Mouse (Mus musculus) forebrain, embryonic 11.5 days (tissue): ENCODE measurements around the gene Ppp4r4. TPM values are rescaled to one million over a fixed set of nuclear protein-coding genes. Genes with fewer than 3 reads are reported as not detected.

ENCODE experiments used
- ATAC-seq: fragments of 200-750 bp; cut with Nextera tagmentation; replicated peaks from 2 replicates; pipeline ENCODE4 v1.8.0; 2017; ENCODE audit warnings: moderate TSS enrichment; ENCODE audit not compliant: low FRiP score
- DNase-seq: peaks from one replicate; pipeline ENCODE4 v3.0.0-alpha.2; 2017; ENCODE audit warnings: low spot score
- H3K27ac ChIP-seq: fragments of 300-500 bp; sonication (generic); 2 replicates; pipeline ENCODE4 v1.5.1; 2014; ENCODE audit warnings: low read depth, low read length
- H3K27me3 ChIP-seq: fragments of 300-500 bp; sonication (generic); 2 replicates; pipeline ENCODE4 v1.6.1; 2014; ENCODE audit warnings: mild to moderate bottlenecking, low read length, mixed read lengths; ENCODE audit not compliant: control insufficient read depth, insufficient read depth
- H3K36me3 ChIP-seq: fragments of 300-500 bp; sonication (generic); 2 replicates; pipeline ENCODE4 v1.6.1; 2014; ENCODE audit warnings: mild to moderate bottlenecking, low read length, moderate library complexity, mixed read lengths; ENCODE audit not compliant: control insufficient read depth, insufficient read depth
- H3K4me1 ChIP-seq: fragments of 300-500 bp; sonication (generic); replicated peaks from 2 replicates; pipeline ENCODE4 v1.6.1; 2014; ENCODE audit warnings: low read length, mixed read lengths; ENCODE audit not compliant: control insufficient read depth, insufficient read depth
- H3K4me2 ChIP-seq: fragments of 300-500 bp; sonication (generic); 2 replicates; pipeline ENCODE4 v1.6.1; 2014; ENCODE audit warnings: low read depth, mild to moderate bottlenecking, low read length, moderate library complexity, mixed read lengths; ENCODE audit not compliant: severe bottlenecking
- H3K4me3 ChIP-seq: fragments of 300-500 bp; sonication (generic); 2 replicates; pipeline ENCODE4 v1.5.1; 2014; ENCODE audit warnings: low read depth, low read length
- H3K9ac ChIP-seq: fragments of 300-500 bp; sonication (generic); 2 replicates; pipeline ENCODE4 v1.6.1; 2014; ENCODE audit warnings: low read length
- H3K9me3 ChIP-seq: fragments of 300-500 bp; sonication (generic); 2 replicates; pipeline ENCODE4 v1.6.1; 2016; ENCODE audit warnings: low read length, mixed read lengths; ENCODE audit not compliant: control insufficient read depth
- WGBS: fragments of 180-500 bp; shearing (Covaris S2); extraction: QIAGEN DNeasy Blood & Tissue Kit; methylation state at CpG from one replicate; pipeline ENCODE4 v1.1.7; 2014; 5-methylcytosine and 5-hydroxymethylcytosine counted together
- polyA plus RNA-seq: library from polyadenylated mRNA; unstranded; fragments of >200 nt; fragmentation: Nextera tagmentation; extraction: Ambion mirVana; gene quantifications from 2 replicates; pipeline ENCODE4 v1.2.1, GENCODE M21; 2014

The Ppp4r4 gene
- polyA plus RNA-seq, 1 experiment from 2014 or later, result 4.0 TPM

DNA sequence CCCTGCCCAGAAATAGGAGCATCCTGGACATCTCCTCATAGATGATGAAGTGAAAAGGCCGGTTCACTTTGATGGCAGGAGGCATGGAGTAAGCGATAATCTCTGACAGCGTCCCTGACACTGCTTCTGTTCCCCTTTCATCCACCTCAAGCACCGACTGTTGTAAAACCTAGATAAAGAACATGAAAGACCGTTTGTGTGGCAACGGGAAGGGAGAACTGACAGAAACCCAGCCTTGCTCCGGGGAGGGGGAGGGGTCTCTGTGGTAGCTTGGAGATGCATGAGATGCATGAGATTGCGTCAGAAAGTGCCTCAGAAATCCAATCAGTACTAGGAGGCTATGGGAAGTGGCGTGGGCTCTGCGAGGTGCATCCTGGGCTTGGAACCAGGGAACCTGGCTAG is 84.8 kb downstream of the Ppp4r4 start:
- no peak for DNase-seq
- WGBS, result 92% methylated on average over 10 of the region's 10 CpGs
- ATAC-seq, result no peak
- Histone ChIP-seq H3K9ac (no peak overlapping the region), H3K4me3 (no peak overlapping the region), H3K4me2 (no peak overlapping the region), H3K27ac (no peak overlapping the region), H3K27me3 (no peaks in the 10 kb centered on the region), H3K9me3 (no peaks in the 10 kb centered on the region), H3K4me1 (no peaks in the 10 kb centered on the region), H3K36me3 (no peaks in the 10 kb centered on the region)

DNA sequence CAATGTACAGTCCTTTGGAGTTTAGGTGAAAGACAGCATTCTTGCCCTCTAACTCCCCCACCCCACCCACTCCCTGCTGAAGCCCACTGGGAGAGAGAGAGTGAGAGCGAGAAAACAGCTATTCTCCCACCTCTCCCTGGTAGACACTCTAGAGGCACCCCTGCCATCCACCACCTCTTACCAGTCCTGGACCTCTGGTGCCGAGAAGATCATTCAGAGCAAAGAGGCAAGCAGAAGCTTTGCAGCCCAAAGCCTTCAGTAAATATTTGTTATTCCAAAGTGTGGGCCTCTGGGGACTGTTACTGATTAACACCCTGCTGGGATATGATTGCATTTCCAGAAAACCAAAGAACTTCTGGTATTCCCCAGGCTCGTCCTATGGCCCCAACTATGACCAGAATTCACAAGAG is 99.1 kb downstream of the Ppp4r4 start, which contains the start of gene Serpina10:
Gene Serpina10 (minus strand): TSS at position 242 of the 410 bp plus-strand sequence.
- no peaks in the 10 kb centered on the region for H3K27me3 ChIP-seq
- WGBS, result 82% methylated on average over 3 of the region's 3 CpGs
- H3K9ac ChIP-seq, result no peak within 1 kb of the TSS
- H3K4me2 ChIP-seq, result no peak within 1 kb of the TSS
- H3K9me3 ChIP-seq, result no peaks in the 10 kb centered on the region
- no peak for DNase-seq
- H3K4me1 ChIP-seq, result no peaks in the 10 kb centered on the region
- no peak for ATAC-seq
- no peak within 1 kb of the TSS for H3K4me3 ChIP-seq
- no peak within 1 kb of the TSS for H3K27ac ChIP-seq
- no peaks in the 10 kb centered on the region for H3K36me3 ChIP-seq

DNA sequence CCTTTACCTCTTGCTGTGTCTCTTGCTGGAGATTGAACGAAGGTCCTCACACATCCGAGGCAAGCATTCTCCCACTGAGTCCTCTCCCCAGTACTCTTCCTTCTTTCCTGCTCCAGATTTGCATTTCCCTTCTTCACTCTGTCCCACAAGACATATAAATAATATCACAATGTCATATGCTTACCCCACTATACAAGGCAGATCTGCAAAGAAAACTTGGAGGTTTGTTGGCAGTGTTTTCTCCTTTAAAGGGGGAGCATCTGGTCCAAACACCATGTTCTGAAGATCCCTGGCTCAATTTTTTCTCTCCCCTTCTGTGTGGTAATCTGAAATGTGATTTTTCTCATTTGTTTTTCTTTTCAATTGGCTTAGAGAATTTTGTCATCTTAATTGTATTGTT is 102.3 kb downstream of the Ppp4r4 start:
- no peaks in the 10 kb centered on the region for H3K27me3 ChIP-seq
- H3K36me3 ChIP-seq, result no peaks in the 10 kb centered on the region
- H3K9me3 ChIP-seq, result no peaks in the 10 kb centered on the region
- no peaks in the 10 kb centered on the region for H3K4me1 ChIP-seq
- ATAC-seq, result no peak
- no peak overlapping the region for H3K4me2 ChIP-seq
- WGBS, result 80% methylated on average over 2 of the region's 2 CpGs
- no peak overlapping the region for H3K27ac ChIP-seq
- H3K9ac ChIP-seq, result no peak overlapping the region
- no peak for DNase-seq
- no peak overlapping the region for H3K4me3 ChIP-seq

DNA sequence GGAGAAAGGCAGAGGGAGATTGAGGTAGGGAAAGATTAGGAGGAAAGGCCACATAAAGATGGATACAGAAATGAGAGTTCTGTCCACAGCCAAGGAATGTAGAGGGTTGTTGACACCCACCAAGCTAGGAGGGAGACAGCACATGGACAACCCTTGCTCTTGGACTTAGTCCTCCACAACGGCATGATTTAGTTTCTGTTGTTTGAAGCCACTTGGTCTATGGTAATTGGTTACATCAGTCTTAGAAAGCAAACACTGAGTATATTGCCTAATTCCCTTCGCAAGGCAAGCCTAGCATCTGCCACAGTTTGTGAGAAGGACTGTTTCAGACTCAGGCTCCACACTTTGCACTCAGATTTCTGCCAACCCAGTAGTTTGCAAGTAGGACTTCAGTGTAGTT is 103.8 kb downstream of the Ppp4r4 start:
- Histone ChIP-seq H3K4me1 (no peaks in the 10 kb centered on the region), H3K27me3 (no peaks in the 10 kb centered on the region), H3K9me3 (no peaks in the 10 kb centered on the region), H3K4me2 (no peak overlapping the region), H3K9ac (no peak overlapping the region), H3K4me3 (no peak overlapping the region), H3K36me3 (no peaks in the 10 kb centered on the region), H3K27ac (no peak overlapping the region)
- ATAC-seq, result no peak
- no peak for DNase-seq
- WGBS, result 83% methylated on average over 2 of the region's 2 CpGs

DNA sequence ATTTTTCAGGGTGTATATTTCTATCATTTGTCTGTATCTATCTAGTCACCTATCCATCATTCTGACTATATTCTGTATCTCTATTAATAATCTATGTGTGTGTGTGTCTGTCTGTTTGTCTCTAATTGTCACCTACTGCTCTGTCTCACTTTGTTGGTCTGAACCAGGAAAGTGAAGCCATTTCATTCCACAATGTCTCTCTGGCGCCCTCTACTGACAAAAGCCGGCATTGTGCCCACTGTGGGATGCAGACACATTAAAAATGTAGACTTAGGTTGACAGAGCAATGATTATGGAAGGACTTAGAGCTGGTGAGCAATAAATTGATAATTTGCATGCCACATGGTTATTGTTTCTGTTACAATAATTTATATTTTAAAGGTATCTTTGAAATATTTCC is 111.3 kb downstream of the Ppp4r4 start:
- Histone ChIP-seq H3K36me3 (no peaks in the 10 kb centered on the region), H3K4me2 (no peak overlapping the region), H3K9me3 (no peaks in the 10 kb centered on the region), H3K9ac (no peak overlapping the region), H3K27me3 (no peaks in the 10 kb centered on the region), H3K4me1 (no peaks in the 10 kb centered on the region), H3K27ac (no peak overlapping the region), H3K4me3 (no peak overlapping the region)
- ATAC-seq (peak; percentile 73), DNase-seq (peak; percentile 87)
- 0% methylated on average over 2 of the region's 2 CpGs for WGBS

DNA sequence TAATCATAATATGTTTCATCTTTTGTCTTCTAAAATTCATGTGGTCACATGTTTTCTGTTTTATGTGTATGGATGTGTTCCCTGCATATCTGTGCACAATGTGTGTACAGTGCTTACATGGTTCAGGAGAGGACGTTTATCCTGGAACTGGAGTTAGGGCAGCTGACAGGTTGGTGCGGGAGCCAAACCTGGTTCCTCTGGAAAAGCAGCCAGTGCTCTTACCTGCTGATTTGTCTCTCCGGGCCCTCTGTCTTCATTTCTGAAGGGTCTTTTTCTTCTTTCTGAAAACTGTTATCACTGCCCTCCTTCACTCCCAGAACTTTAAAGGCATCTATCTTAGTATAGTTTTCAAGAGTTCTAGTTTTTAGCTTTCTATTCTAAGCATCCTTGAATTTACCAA is 111.7 kb downstream of the Ppp4r4 start:
- no peak overlapping the region for H3K4me2 ChIP-seq
- H3K36me3 ChIP-seq, result no peaks in the 10 kb centered on the region
- no peaks in the 10 kb centered on the region for H3K27me3 ChIP-seq
- no peak for ATAC-seq
- no peak overlapping the region for H3K4me3 ChIP-seq
- no peak overlapping the region for H3K27ac ChIP-seq
- 86% methylated on average over 3 of the region's 3 CpGs for WGBS
- DNase-seq, result no peak
- no peaks in the 10 kb centered on the region for H3K4me1 ChIP-seq
- no peak overlapping the region for H3K9ac ChIP-seq
- no peaks in the 10 kb centered on the region for H3K9me3 ChIP-seq

DNA sequence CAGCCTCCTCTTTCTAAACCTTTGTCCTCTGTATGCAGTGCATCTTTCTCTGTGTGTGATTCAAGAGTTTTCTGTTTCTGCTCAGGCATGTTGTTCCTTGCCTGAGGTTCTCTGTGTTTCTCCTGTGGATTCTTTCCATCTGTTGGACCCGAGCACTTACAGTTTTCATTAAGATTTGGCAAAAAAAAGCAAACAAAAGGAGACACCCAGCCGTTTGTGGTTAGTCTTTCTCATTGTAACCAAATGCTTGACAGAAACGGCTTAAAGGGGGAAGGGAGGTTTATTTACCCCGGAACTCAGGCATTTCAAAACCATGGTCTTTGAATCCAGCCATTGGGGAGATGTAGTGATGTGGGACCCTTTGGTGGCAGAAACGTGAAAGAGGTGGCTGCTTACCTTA is 112.5 kb downstream of the Ppp4r4 start:
- Histone ChIP-seq H3K4me3 (no peak overlapping the region), H3K27ac (no peak overlapping the region), H3K9me3 (no peaks in the 10 kb centered on the region), H3K36me3 (no peaks in the 10 kb centered on the region), H3K4me2 (no peak overlapping the region), H3K27me3 (no peaks in the 10 kb centered on the region), H3K9ac (no peak overlapping the region), H3K4me1 (no peaks in the 10 kb centered on the region)
- WGBS, result 40% methylated on average over 5 of the region's 5 CpGs
- ATAC-seq (no peak), DNase-seq (no peak)

DNA sequence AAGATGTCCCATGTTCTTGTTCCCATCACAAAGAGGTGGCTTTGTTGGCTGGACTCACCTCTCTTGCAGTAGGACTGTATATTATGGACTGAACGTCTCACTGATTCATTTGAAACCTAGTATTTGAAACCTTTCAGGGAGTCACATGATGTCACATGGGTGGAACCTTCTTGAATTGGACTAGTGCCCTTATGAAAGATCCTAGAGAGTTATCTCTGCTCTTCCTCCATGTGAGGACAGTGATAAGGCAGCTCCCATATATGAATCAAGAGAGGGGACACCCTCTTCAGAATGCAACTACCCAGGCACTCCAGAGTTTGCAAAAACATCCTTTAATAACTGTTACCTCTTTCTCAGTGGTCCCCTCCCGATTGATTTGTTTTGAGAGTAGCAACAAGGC is 114.2 kb downstream of the Ppp4r4 start:
- H3K36me3 ChIP-seq, result no peaks in the 10 kb centered on the region
- no peaks in the 10 kb centered on the region for H3K9me3 ChIP-seq
- no peak for ATAC-seq
- no peaks in the 10 kb centered on the region for H3K4me1 ChIP-seq
- no peaks in the 10 kb centered on the region for H3K27me3 ChIP-seq
- no peak overlapping the region for H3K4me3 ChIP-seq
- whole genome bisulfite sequencing, result 88% methylated on average over 2 of the region's 2 CpGs
- H3K9ac ChIP-seq, result no peak overlapping the region
- no peak for DNase-seq
- no peak overlapping the region for H3K27ac ChIP-seq
- H3K4me2 ChIP-seq, result no peak overlapping the region

DNA sequence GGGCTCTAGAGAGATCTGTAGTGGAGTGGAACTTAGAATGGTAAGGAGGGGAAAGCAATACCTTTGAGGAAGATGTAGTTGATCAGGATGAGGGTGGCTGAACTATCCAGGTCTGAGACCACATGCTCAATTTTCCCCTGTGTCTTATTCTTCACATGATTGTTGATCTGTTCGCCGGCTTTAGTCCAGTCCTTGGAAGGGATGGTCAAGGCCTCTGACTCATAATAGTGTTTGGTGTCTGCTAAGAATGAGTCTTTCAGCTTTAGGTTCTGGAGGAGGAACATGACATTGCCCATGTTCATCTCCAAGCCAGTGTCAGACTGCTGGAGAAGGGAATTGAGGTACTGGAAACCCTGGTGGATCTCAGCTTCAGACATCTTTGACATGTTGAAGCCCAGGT is 121.8 kb downstream of the Ppp4r4 start:
- WGBS, result 96% methylated on average over 2 of the region's 2 CpGs
- DNase-seq, result no peak
- H3K4me3 ChIP-seq, result no peak overlapping the region
- H3K4me2 ChIP-seq, result no peak overlapping the region
- no peaks in the 10 kb centered on the region for H3K27me3 ChIP-seq
- no peak for ATAC-seq
- H3K9ac ChIP-seq, result no peak overlapping the region
- no peaks in the 10 kb centered on the region for H3K4me1 ChIP-seq
- no peaks in the 10 kb centered on the region for H3K36me3 ChIP-seq
- no peak overlapping the region for H3K27ac ChIP-seq
- H3K9me3 ChIP-seq, result no peaks in the 10 kb centered on the region
